Mouse (Mus musculus) E14TG2a.4 (cell line): Measurements from ENCODE around the gene Slc36a3.

Experiments used
- H3K27me3 ChIP-seq: 2 replicates; pipeline ENCODE4 v1.6.1; 2014; ENCODE audit warnings: low read length, control low read depth; ENCODE audit not compliant: insufficient read depth
- H3K36me3 ChIP-seq: 2 replicates; pipeline ENCODE4 v1.6.1; 2014; ENCODE audit warnings: low read length, control low read depth; ENCODE audit not compliant: insufficient read depth
- H3K4me1 ChIP-seq: replicated peaks from 2 replicates; pipeline ENCODE4 v1.6.1; 2014; ENCODE audit warnings: low read depth, low read length, control low read depth
- H3K4me3 ChIP-seq: replicated peaks from 2 replicates; pipeline ENCODE4 v1.5.1; 2014; ENCODE audit warnings: mild to moderate bottlenecking, low read length
- H3K9me3 ChIP-seq: 2 replicates; pipeline ENCODE4 v1.6.1; 2014; ENCODE audit warnings: low read length, control low read depth
- CTCF ChIP-seq: conservative IDR thresholded peaks from 2 replicates; pipeline ENCODE4 v1.5.1; 2014; ENCODE audit warnings: low read length
- NANOG ChIP-seq: IDR thresholded peaks from 2 replicates; pipeline ENCODE4 v1.6.1; 2014; ENCODE audit warnings: borderline replicate concordance, low read length, mixed read lengths
- POU5F1 ChIP-seq: IDR thresholded peaks from 2 replicates; pipeline ENCODE4 v1.6.1; 2014; ENCODE audit warnings: low read length, borderline replicate concordance

Slc36a3 gene

DNA sequence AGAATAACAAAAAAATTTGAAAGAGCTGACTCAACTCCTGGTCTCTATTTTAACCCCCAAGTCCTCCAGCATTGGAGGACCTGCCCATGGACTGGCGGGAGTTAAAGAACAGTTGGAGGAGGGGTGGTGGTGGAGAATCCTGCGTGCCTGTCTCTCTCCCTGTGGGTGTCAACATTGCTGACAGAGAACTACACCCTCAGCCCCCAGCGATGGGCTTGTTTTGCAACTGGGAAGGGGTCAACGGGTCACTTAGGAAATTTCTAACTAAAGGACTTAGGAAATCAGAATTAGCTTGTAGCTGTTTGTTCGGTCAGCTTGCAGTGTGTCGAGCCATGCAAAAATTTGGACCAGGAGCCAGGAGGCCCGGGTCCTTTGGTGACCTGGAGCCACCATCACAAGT, 31.6 kb upstream of the Slc36a3 start:
- no peaks in the 10 kb centered on the region for H3K9me3 ChIP-seq
- no peak overlapping the region for H3K4me3 ChIP-seq
- H3K4me1 ChIP-seq, result peaks cover 9% of the 10 kb centered on the region
- TF ChIP-seq CTCF (no peak), NANOG (no peak), POU5F1 (no peak)
- no peaks in the 10 kb centered on the region for H3K36me3 ChIP-seq
- peaks cover 25% of the 10 kb centered on the region for H3K27me3 ChIP-seq

DNA sequence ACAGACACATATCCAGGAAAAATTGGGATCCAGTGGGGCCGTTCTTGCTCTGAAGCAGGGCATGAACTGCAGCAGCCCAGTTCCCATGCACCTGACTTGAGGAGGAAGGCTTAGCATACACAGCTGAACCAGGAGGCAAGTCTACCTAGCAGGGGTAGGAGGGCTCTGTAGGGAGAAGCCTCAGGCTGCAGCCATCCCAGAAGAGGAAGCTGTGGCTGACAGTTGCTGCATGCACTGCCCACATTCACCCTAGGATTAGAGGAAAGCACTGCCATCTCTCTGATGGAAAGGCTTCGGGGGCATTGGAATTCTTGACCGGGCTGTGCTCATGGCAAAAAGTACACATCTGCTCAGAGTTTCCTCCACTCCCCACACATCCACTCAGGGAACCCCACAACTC, 28.3 kb upstream of the Slc36a3 start:
- Histone ChIP-seq H3K4me3 (no peak overlapping the region), H3K27me3 (peaks cover 27% of the 10 kb centered on the region), H3K9me3 (no peaks in the 10 kb centered on the region), H3K4me1 (peaks cover 8% of the 10 kb centered on the region), H3K36me3 (no peaks in the 10 kb centered on the region)
- TF ChIP-seq POU5F1 (no peak), CTCF (no peak), NANOG (no peak)

DNA sequence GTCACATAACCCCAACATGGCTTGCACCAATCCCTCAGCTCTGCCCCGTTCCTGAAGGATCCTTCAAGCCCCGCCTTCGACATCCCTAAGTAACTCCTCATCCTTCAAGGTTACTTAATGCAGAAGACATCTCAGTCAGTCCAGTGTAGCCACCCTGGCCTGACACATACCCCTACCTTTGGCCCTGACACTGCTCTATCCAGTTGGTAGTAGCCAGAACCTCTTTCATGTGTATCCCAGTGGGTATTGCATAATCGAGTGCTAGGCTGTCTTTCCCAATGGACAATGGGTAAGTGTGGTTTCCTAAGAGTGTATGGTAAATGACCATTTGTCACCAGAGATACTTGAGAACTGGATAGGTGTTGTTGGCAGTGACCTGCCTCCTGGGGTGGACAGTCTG, 27.3 kb upstream of the Slc36a3 start:
- no peak for TF ChIP-seq POU5F1
- TF ChIP-seq NANOG, result no peak
- TF ChIP-seq CTCF, result no peak
- Histone ChIP-seq H3K4me1 (0 out of 2 replicates have a peak, but pooled peaks cover 4% of the 10 kb centered on the region), H3K9me3 (no peaks in the 10 kb centered on the region), H3K27me3 (peaks cover 26% of the 10 kb centered on the region), H3K36me3 (no peaks in the 10 kb centered on the region), H3K4me3 (no peak overlapping the region)

DNA sequence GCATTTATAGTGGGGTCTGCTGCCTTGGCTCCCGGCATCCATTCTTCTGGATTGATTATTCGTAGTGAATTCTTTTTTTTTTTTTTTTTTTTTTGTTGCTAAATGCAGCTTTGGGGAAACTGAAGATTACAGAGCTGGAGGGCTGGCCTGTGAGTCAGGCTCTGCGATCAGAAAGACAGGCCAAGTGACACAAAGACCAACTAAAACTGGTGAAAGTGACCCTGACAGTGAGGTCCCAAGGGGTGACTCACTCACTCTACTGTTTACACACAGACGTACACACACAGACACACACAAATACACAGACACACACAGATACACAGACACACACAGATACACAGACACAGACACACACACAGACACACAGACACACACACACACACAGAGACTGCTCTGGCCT, 19.0 kb upstream of the Slc36a3 start:
- Histone ChIP-seq H3K27me3 (peaks cover 20% of the 10 kb centered on the region), H3K9me3 (no peaks in the 10 kb centered on the region), H3K4me1 (no peaks in the 10 kb centered on the region), H3K36me3 (no peaks in the 10 kb centered on the region), H3K4me3 (no peak overlapping the region)
- no peak for TF ChIP-seq CTCF
- TF ChIP-seq NANOG, result no peak
- no peak for TF ChIP-seq POU5F1

DNA sequence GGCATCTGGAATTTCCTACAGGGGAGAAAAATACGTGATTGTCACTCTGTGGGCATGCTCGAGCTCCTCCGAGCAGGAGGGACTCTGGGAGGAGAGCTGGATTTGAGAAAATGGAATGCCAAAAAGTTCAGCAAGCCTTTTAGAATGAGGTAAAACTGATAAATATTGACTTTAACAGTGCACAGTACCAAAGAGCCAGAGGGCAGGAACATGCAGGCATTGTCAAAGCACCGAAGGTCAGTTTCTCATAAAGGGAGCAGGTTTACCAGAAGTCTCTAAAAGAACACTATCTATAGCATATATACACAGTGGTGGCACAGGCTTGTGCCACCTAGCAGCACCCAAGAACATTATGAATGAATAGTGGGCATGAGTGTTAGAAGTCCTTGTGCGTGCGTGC, 17.4 kb upstream of the Slc36a3 start:
- H3K9me3 ChIP-seq, result no peaks in the 10 kb centered on the region
- no peaks in the 10 kb centered on the region for H3K36me3 ChIP-seq
- no peak overlapping the region for H3K4me3 ChIP-seq
- peaks cover 9% of the 10 kb centered on the region for H3K27me3 ChIP-seq
- no peak for TF ChIP-seq NANOG
- no peak for TF ChIP-seq CTCF
- no peak for TF ChIP-seq POU5F1
- H3K4me1 ChIP-seq, result no peaks in the 10 kb centered on the region

DNA sequence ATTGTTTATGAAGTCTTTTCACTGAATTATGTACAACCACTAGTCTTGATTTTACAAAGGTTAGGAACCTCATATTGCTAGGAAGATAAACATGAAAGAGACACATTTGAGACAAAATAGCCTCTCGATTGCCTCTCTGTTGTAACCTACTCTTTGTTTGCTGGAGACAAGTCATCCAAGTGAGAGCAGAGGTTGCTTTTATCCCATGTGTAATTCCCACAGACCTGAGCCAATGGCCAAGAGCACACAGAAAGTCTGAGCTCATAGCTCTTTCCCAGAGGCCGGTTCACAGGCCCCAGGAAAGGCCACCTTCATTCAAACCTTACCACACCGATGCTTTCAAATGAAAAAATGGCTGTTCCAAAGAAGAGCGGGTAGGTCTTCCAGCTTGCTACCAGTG, 17.0 kb upstream of the Slc36a3 start:
- H3K4me3 ChIP-seq, result no peak overlapping the region
- H3K4me1 ChIP-seq, result no peaks in the 10 kb centered on the region
- TF ChIP-seq NANOG (no peak), CTCF (no peak), POU5F1 (no peak)
- no peaks in the 10 kb centered on the region for H3K9me3 ChIP-seq
- H3K36me3 ChIP-seq, result no peaks in the 10 kb centered on the region
- H3K27me3 ChIP-seq, result peaks cover 12% of the 10 kb centered on the region

DNA sequence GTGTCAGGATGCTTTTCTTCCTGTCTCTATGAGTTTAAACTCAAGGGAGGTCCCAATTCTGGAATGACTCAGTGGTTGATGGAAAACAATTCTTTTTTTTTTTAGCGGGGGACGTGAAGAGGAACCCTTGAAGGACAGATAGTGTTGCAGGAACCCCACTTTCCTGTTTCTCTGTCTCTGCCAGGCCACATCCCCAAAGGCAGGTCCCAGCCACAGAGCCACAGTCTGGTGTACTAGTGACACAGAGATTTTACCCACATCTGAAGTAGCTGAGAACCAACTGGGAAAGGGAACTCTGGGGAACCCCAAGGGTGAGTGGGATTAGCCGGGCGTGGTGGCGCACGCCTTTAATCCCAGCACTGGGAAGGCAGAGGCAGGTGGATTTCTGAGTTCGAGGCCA, 14.2 kb upstream of the Slc36a3 start:
- peaks cover 13% of the 10 kb centered on the region; the same call in 1 of the 2 replicates for H3K4me1 ChIP-seq
- no peaks in the 10 kb centered on the region for H3K9me3 ChIP-seq
- TF ChIP-seq POU5F1 (no peak), CTCF (no peak), NANOG (no peak)
- no peaks in the 10 kb centered on the region for H3K36me3 ChIP-seq
- H3K4me3 ChIP-seq, result no peak overlapping the region
- 0 out of 2 replicates have a peak, but pooled peaks cover 3% of the 10 kb centered on the region for H3K27me3 ChIP-seq

DNA sequence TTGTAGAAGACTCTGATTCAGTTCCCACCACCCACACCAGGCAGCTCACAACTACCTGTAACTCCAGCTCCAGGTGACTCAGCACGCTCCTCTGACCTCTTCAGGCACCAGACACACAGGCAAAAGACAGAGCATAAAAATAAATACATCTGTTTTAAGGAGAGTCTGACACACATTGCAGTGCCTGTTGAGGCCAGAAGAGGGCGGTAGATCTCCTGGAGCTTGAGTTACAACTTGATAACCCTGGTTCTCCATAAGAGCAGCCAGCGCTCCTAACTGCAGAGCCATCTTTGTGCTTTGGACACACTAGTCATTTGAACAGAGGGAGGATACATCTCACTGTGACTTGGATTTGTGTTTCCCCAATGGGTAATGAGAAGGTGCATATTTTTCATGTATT, 13.2 kb upstream of the Slc36a3 start:
- TF ChIP-seq CTCF, result peak; percentile 89
- TF ChIP-seq POU5F1, result no peak
- no peak overlapping the region for H3K4me3 ChIP-seq
- peaks cover 13% of the 10 kb centered on the region; the same call in 1 of the 2 replicates for H3K4me1 ChIP-seq
- H3K9me3 ChIP-seq, result no peaks in the 10 kb centered on the region
- 0 out of 2 replicates have a peak, but pooled peaks cover 3% of the 10 kb centered on the region for H3K27me3 ChIP-seq
- H3K36me3 ChIP-seq, result no peaks in the 10 kb centered on the region

DNA sequence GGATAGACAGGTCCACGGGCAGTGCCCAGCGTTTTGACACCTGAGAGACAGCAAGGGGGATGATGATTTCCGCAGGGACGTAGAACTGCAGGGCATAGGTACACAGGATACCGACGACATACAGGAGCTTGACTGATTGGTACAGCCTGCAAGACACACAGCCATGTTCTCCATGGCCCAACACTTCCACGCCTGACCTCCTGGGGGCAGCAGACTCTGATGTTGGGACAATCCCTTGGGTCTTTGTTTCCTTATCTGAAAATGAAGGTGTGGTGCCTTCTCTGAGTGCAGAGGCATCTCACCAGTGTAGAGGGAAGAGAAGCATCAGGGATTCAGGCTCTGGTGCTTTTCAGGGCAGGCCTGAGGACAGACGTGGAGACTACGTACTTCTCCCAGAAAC, 11.2 kb upstream of the Slc36a3 start:
- Histone ChIP-seq H3K4me3 (no peak overlapping the region), H3K36me3 (no peaks in the 10 kb centered on the region), H3K4me1 (peaks cover 20% of the 10 kb centered on the region), H3K9me3 (no peaks in the 10 kb centered on the region), H3K27me3 (0 out of 2 replicates have a peak, but pooled peaks cover 3% of the 10 kb centered on the region)
- TF ChIP-seq NANOG, result no peak
- TF ChIP-seq POU5F1, result no peak
- TF ChIP-seq CTCF, result peak; percentile 99
